Comparison of ENCODE assay signal across 1 mouse cellular context in the genomic region with DNA sequence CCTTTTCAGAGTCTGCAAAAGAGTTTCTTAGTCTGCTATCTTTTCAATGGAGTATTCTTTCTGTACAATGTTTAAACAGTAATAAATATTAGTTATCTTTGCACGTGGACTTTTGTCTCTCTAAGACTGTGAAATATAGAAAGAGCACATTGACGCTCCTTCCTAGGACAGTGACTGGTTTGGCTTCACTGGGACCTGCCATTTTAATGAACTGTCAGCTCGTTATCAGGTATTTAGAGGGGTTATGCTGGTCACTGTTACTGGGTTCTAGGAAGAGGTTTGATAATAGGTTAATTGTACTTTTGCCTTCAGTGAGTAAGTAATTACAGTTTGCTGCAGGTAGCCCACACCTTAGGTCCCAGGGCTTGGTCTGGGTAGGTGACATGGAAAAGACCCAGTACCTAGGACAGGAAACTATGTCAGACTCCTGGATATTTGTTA.
TF ChIP-seq lines count a peak whose summit lies in the region.

No protein-coding gene starts in this region.

TF ChIP-seq in MEL, 35 proteins besides CTCF, POLR2A, EP300 and RAD21 (continued from another document):
- TF ChIP-seq E2F4 (IDR thresholded peaks at IDR 0.05; ENCODE audit: borderline replicate concordance, low read depth, low read length), result 0 out of 2 replicates have a peak, but pooled peaks have one; percentile 6
- TF ChIP-seq ZMIZ1 (IDR thresholded peaks at IDR 0.05; ENCODE audit: low read depth, low read length), result no peak
- no peak for TF ChIP-seq ZNF384 (IDR thresholded peaks at IDR 0.05; ENCODE audit: low read depth, low read length)
- 0 out of 2 replicates have a peak, but pooled peaks have one; percentile 15 for TF ChIP-seq MAZ (IDR thresholded peaks at IDR 0.05; ENCODE audit: low read depth, low read length)
- TF ChIP-seq POLR2AphosphoS5 (IDR thresholded peaks at IDR 0.05; ENCODE audit: borderline replicate concordance, low read depth, low read length), result no peak
- TF ChIP-seq GATA1 (IDR thresholded peaks at IDR 0.05; ENCODE audit: low read depth, low read length), result peak; percentile 18; the same call in 1 of the 2 replicates
- TF ChIP-seq MYB (IDR thresholded peaks at IDR 0.05; ENCODE audit: low read depth, low read length), result no peak
- TF ChIP-seq USF2 (IDR thresholded peaks at IDR 0.05; ENCODE audit: borderline replicate concordance in 1 of 2, insufficient read depth in 1 of 2, low read depth in 1 of 2, low read length in 2 of 2), result no peak
- TF ChIP-seq SIN3A (IDR thresholded peaks at IDR 0.05; ENCODE audit: low read length), result no peak
- no peak for TF ChIP-seq MEF2A (IDR thresholded peaks at IDR 0.05; ENCODE audit: extremely low read depth, insufficient replicate concordance, low read depth, low read length, poor library complexity, severe bottlenecking)
- TF ChIP-seq KAT2A (conservative IDR thresholded peaks at IDR 0.05; ENCODE audit: low read depth, low read length), result no peak
- TF ChIP-seq RCOR1 (IDR thresholded peaks at IDR 0.05; ENCODE audit: low read depth, low read length), result no peak
- no peak for TF ChIP-seq JUND (IDR thresholded peaks at IDR 0.05; ENCODE audit: low read depth, low read length)
- TF ChIP-seq TBP (IDR thresholded peaks at IDR 0.05; ENCODE audit: low read depth, low read length), result peak; percentile 59; the same call in 1 of the 2 replicates
- TF ChIP-seq POLR2AphosphoS2 (IDR thresholded peaks at IDR 0.05; ENCODE audit: low read length), result no peak
- no peak for TF ChIP-seq NELFE (IDR thresholded peaks at IDR 0.05; ENCODE audit: low read depth, low read length)
- TF ChIP-seq CHD2 (IDR thresholded peaks at IDR 0.05; ENCODE audit: low read length), result no peak
- no peak for TF ChIP-seq GABPA (IDR thresholded peaks at IDR 0.05; ENCODE audit: low read depth, low read length)
- TF ChIP-seq CHD1 (IDR thresholded peaks at IDR 0.05; ENCODE audit: low read depth, low read length), result 0 out of 2 replicates have a peak, but pooled peaks have one; percentile 81
- no peak for TF ChIP-seq ELF1 (IDR thresholded peaks at IDR 0.05; ENCODE audit: low read depth, low read length)
- peak; percentile 68; the same call in 1 of the 2 replicates for TF ChIP-seq MXI1 (IDR thresholded peaks at IDR 0.05; ENCODE audit: low read depth, low read length)
TF ChIP-seq in MEL: peak in this region for 9.
